ENCODE assay signal across 8 mouse cellular contexts in genomic region chr12:98920194-98920991, GRCm38 (mm10). TPM values are rescaled to one million over a fixed set of nuclear protein-coding genes. Genes with fewer than 3 reads are reported as not detected.
DNase-seq lines count a peak whose midpoint lies in the region; ATAC-seq lines count a peak whose summit lies in the region.

Gene Ttc8, plus strand, starts transcription at chr12:98920574.

- peak within 1 kb of the TSS; percentile 77 for H3K9ac ChIP-seq in heart, embryonic 12.5 days
- H3K9ac ChIP-seq in kidney, embryonic 16.5 days (replicated peaks; ENCODE audit: low read length): peak within 1 kb of the TSS; percentile 68

- peak within 1 kb of the TSS; percentile 74 for H3K4me3 ChIP-seq in brown adipose tissue, adult 24 weeks (ENCODE audit: insufficient read depth, low read depth, low read length)
- peak within 1 kb of the TSS; percentile 85 for H3K4me3 ChIP-seq in heart, embryonic 12.5 days
- peak within 1 kb of the TSS; percentile 59 for H3K4me3 ChIP-seq in kidney, embryonic 16.5 days (ENCODE audit: low read length)

- WGBS in heart, embryonic 12.5 days: under 1% methylated on average over 35 of the region's 35 CpGs
- WGBS in kidney, embryonic 16.5 days: 0% methylated on average over 35 of the region's 35 CpGs

- peak within 1 kb of the TSS; percentile 74 for H3K4me2 ChIP-seq in heart, embryonic 12.5 days
- H3K4me2 ChIP-seq in kidney, embryonic 16.5 days (replicated peaks; ENCODE audit: low read depth, low read length): peak within 1 kb of the TSS; percentile 64

- ATAC-seq in heart, embryonic 12.5 days (ENCODE audit: insufficient number of reproducible peaks, low FRiP score): peak; percentile 95
- ATAC-seq in kidney, embryonic 16.5 days (ENCODE audit: low FRiP score, low TSS enrichment): peak; percentile 99
- peak; percentile 73 for ATAC-seq in monocyte, adult 5-6 weeks (replicated peaks; ENCODE audit: insufficient number of reproducible peaks, low FRiP score, low TSS enrichment, poor library complexity, severe bottlenecking)

- DNase-seq in CD4-positive helper T cell, adult 2 months (ENCODE audit: low read depth, low spot score): peak; percentile 80
- peak; percentile 25 for DNase-seq in fat pad, adult 2 months (ENCODE audit: extremely low read depth, low read depth, low spot score)
- DNase-seq in liver: peak; percentile 80
- DNase-seq in spleen, postnatal 36 days (ENCODE audit: low spot score in 2 of 2): peak; percentile 63 to 69

- peak within 1 kb of the TSS; percentile 75 for H3K27ac ChIP-seq in brown adipose tissue, adult 24 weeks (replicated peaks; ENCODE audit: low read depth, low read length)
- peak within 1 kb of the TSS; percentile 66 for H3K27ac ChIP-seq in heart, embryonic 12.5 days (ENCODE audit: poor library complexity, severe bottlenecking)
- peak within 1 kb of the TSS; percentile 41; the same call in 1 of the 2 replicates for H3K27ac ChIP-seq in kidney, embryonic 16.5 days (ENCODE audit: low read length)

- no peaks in the 10 kb centered on the region for H3K36me3 ChIP-seq in heart, embryonic 12.5 days
- H3K36me3 ChIP-seq in kidney, embryonic 16.5 days (ENCODE audit: insufficient read depth, low read length): no peaks in the 10 kb centered on the region

- H3K9me3 ChIP-seq in heart, embryonic 12.5 days (replicated peaks): no peaks in the 10 kb centered on the region
- H3K9me3 ChIP-seq in kidney, embryonic 16.5 days (ENCODE audit: low read length): no peaks in the 10 kb centered on the region

- H3K27me3 ChIP-seq in heart, embryonic 12.5 days (replicated peaks): peaks cover 4% of the 10 kb centered on the region
- H3K27me3 ChIP-seq in kidney, embryonic 16.5 days (ENCODE audit: insufficient read depth, low read length): peaks cover 3% of the 10 kb centered on the region; the same call in 1 of the 2 replicates

- H3K4me1 ChIP-seq in brown adipose tissue, adult 24 weeks (ENCODE audit: control insufficient read depth, insufficient read depth, insufficient read length, low read length): no peaks in the 10 kb centered on the region
- H3K4me1 ChIP-seq in heart, embryonic 12.5 days (replicated peaks): no peaks in the 10 kb centered on the region
- peaks cover 3% of the 10 kb centered on the region; the same call in 1 of the 2 replicates for H3K4me1 ChIP-seq in kidney, embryonic 16.5 days (ENCODE audit: insufficient read depth, low read length)

RNA-seq across cellular contexts. Expression of gene Ttc8, which starts in this region (rescaled TPM):
- 8.0 and 18.8 TPM in 2 replicates for polyA plus RNA-seq in brown adipose tissue, adult 24 weeks (2012; ENCODE audit: insufficient read depth, insufficient read length, missing spikeins)
- 16.2 and 16.5 TPM in 2 replicates for polyA plus RNA-seq in heart, embryonic 12.5 days (2016; fragmentation: Nextera tagmentation; extraction: Ambion mirVana)
- polyA plus RNA-seq in kidney, embryonic 16.5 days (2015; fragmentation: Nextera tagmentation; extraction: Ambion mirVana): 34.2 and 35.4 TPM in 2 replicates
- 1.3 to 5.2 TPM in 2 of 3 replicates, not detected in the other for total RNA-seq in monocyte, adult 5-6 weeks (2017)

Comparison
In these comparisons a context has a peak if more than half of its experiments do, and no peak if none do; other contexts are left out.
1. Peak in every context shown above with its lines: DNase-seq, ATAC-seq, H3K4me3 ChIP-seq and H3K27ac ChIP-seq.
2. DNase-seq: peak in every context shown above with its lines; median percentile 80 in CD4-positive helper T cell, adult 2 months; 80 in liver; 66 in spleen, postnatal 36 days; 25 in fat pad, adult 2 months.